Mouse (Mus musculus) erythroblast, embryonic 14.5 days (primary cell): ENCODE measurements around the gene P3h1. TPM values are rescaled to one million over a fixed set of nuclear protein-coding genes. Genes with fewer than 3 reads are reported as not detected.

Experiments used
- H3K27me3 ChIP-seq: 2 replicates; pipeline ENCODE4 v1.6.1; 2012; ENCODE audit warnings: inconsistent platforms; ENCODE audit not compliant: control insufficient read depth
- H3K36me3 ChIP-seq: 2 replicates; pipeline ENCODE4 v1.6.1; 2012; ENCODE audit warnings: mild to moderate bottlenecking, inconsistent platforms; ENCODE audit not compliant: control insufficient read depth
- H3K4me1 ChIP-seq: 2 replicates; pipeline ENCODE4 v1.6.1; 2012; ENCODE audit warnings: inconsistent platforms; ENCODE audit not compliant: control insufficient read depth
- H3K4me3 ChIP-seq: replicated peaks from 2 replicates; pipeline ENCODE3; 2012; ENCODE audit warnings: moderate library complexity, mild to moderate bottlenecking, inconsistent platforms
- H3K9me3 ChIP-seq: 2 replicates; pipeline ENCODE4 v1.6.1; 2012; ENCODE audit warnings: low read length, inconsistent platforms, mixed read lengths; ENCODE audit not compliant: control insufficient read depth
- GATA1 ChIP-seq: IDR thresholded peaks from 2 replicates; pipeline ENCODE4 v1.6.1; 2012; ENCODE audit warnings: low read length, inconsistent platforms, mixed read lengths
- TAL1 ChIP-seq: IDR thresholded peaks from 3 replicates; pipeline ENCODE4 v1.6.1; 2012; ENCODE audit warnings: low read length, inconsistent platforms, mixed read lengths
- polyA plus RNA-seq: library from polyadenylated mRNA; stranded (reverse); fragments of >175 nt; gene quantifications from 2 replicates; pipeline ENCODE4 v1.2.3, GENCODE M21; 2012

Gene P3h1
- polyA plus RNA-seq = 0.17 and 0.40 TPM in 2 replicates

DNA sequence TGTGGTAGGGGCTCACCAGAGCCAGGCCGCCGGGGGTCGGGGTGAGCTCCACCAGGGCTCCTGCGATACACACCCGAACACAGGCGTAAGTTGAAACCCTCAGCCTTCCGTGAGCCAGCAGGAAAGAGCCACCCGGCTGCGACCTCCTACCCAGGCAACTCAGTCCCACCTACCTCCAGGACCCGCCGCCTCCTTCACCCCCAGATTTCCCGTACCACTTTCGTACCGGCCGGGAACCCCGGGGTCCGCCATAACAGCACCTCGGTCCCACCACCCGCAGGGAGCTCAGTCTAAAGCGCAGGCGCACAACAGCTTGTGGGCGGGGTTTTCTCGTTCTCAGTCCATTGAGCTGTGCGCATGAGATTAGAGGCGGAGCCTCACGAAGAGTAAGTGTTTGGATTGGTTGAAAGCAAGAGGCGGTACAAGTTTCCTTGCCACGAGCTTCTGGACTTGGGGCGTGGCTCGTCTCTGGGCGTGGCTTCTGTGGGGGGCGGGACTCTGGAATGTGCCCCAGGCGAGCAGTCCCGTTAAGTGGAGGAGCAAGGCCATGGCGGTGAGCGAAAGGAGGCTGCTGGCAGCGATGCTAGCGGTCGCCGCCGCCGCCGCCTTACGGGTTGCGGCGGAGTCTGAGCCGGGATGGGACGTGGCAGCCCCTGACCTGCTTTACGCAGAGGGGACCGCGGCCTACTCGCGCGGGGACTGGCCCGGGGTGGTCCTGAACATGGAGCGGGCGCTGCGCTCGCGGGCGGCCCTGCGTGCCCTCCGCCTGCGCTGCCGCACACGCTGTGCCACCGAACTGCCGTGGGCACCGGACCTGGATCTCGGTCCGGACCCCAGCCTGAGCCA, at the start of gene P3h1, which contains the start of gene AU022252:
Gene P3h1, plus strand, starts transcription at position 506 of the 846 bp plus-strand sequence.
Gene AU022252, minus strand, starts transcription at position 303 of the 846 bp plus-strand sequence.
- Histone ChIP-seq H3K4me1 (peaks cover 45% of the 10 kb centered on the region), H3K4me3 (peak within 1 kb of the TSS; percentile 88), H3K27me3 (peaks cover 19% of the 10 kb centered on the region), H3K36me3 (peaks cover 17% of the 10 kb centered on the region), H3K9me3 (no peaks in the 10 kb centered on the region)
- TF ChIP-seq GATA1 (no peak), TAL1 (no peak)

DNA sequence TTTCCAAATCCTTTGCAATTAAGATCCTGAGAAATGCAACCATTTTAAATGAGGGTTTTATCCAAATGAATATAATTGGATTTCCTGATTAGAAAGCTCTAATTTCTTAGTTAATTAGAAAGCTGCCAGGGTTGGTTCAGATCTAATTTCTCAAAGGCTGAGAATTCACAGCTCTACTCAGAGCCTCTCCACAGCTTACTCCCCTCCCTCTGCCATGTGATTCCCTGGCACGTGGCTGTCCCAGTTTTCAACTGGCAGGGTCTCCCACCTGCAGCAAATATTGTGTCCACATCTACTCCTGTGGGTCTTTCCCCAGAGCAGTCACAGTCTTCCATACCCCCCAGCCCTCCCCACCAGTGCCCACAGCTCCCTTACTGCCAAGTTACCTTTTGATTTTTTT, 49.2 kb upstream of the P3h1 start:
- H3K4me1 ChIP-seq = peaks cover 80% of the 10 kb centered on the region
- TF ChIP-seq GATA1 (no peak), TAL1 (no peak)
- no peak overlapping the region for H3K4me3 ChIP-seq
- H3K36me3 ChIP-seq = peaks cover 100% of the 10 kb centered on the region
- H3K9me3 ChIP-seq = no peaks in the 10 kb centered on the region
- H3K27me3 ChIP-seq = no peaks in the 10 kb centered on the region; the same call in 1 of the 2 replicates

DNA sequence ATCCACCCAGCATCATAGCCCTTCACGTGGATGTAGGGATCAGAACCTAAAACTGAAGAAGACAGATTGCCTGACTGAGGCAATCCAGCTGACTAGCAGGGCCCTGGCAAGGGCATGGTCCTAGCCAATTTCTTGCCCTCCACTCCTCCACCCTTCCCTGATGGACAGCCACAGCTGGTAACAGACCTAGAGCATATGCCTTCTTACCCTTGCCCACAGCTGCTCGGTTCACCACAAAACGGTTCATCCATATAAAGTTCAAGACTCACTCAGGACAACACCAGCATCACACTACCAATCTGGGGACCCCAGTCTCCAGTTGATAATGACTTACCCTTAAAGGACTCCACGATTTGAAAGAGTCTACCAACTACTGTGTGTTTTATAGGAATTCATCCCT, 46.9 kb upstream of the P3h1 start:
- Histone ChIP-seq H3K4me3 (peak overlapping the region; percentile 70), H3K9me3 (no peaks in the 10 kb centered on the region), H3K4me1 (peaks cover 78% of the 10 kb centered on the region), H3K27me3 (no peaks in the 10 kb centered on the region; the same call in 1 of the 2 replicates), H3K36me3 (peaks cover 86% of the 10 kb centered on the region)
- TF ChIP-seq TAL1 (no peak), GATA1 (no peak)

DNA sequence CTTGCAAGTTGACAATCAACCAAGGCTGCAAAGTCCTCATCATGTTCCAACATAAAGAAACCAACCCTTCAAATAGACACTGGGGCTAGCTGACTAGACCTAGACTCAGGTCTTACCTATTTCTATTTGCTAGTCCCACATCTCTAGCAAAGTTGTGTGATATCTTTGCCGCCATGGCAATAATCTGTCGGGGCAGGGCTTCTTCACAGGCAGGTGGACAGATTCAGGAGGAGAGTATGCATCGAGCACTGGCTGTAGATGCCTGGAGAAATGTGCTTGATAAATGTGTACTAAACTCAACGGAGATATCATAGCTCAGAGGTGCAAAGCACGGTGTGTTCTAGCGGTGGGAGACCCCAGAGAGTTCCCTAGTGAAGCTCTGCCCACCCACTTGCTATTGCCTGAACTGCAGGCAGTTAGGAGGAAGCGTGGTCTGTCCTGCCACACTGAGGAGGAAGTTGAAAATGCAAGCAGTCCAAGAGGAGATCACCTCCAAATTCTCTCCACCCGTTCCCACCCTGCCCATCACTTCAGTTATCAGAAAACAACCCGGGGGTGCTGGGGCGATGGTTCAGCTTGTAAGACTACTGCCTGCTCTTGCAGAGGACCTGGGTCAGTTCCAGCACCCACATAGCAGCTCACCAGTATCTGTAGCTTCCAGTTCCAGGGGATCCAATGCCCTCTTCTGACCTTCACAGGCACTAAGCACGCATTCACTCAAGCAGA, 44.5 kb upstream of the P3h1 start:
- Histone ChIP-seq H3K36me3 (peaks cover 61% of the 10 kb centered on the region), H3K4me1 (peaks cover 79% of the 10 kb centered on the region), H3K9me3 (no peaks in the 10 kb centered on the region), H3K4me3 (peak overlapping the region; percentile 70), H3K27me3 (no peaks in the 10 kb centered on the region; the same call in 1 of the 2 replicates)
- no peak for TF ChIP-seq GATA1
- no peak for TF ChIP-seq TAL1

DNA sequence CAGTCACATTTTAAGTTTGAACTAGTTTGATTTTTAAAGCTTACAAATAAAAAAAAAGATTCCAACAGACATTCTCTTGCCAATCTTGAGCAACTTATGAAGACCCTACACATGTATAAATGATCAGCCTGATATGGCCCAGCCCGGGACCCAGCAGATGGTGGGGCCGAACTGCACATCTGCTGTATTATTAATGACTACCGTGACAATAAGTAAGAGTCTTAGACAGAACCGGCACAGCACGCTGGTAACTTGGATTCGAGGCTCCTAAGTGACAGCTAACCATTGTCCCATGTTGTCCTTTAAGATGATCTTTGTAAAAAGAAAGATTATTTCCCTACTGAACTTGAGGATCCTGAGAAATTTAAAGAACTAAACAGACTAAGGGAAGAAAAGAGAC, 43.3 kb upstream of the P3h1 start:
- TF ChIP-seq GATA1 = no peak
- no peak for TF ChIP-seq TAL1
- no peaks in the 10 kb centered on the region for H3K27me3 ChIP-seq
- H3K36me3 ChIP-seq = peaks cover 49% of the 10 kb centered on the region
- H3K4me3 ChIP-seq = peak overlapping the region; percentile 70
- no peaks in the 10 kb centered on the region for H3K9me3 ChIP-seq
- peaks cover 80% of the 10 kb centered on the region for H3K4me1 ChIP-seq

DNA sequence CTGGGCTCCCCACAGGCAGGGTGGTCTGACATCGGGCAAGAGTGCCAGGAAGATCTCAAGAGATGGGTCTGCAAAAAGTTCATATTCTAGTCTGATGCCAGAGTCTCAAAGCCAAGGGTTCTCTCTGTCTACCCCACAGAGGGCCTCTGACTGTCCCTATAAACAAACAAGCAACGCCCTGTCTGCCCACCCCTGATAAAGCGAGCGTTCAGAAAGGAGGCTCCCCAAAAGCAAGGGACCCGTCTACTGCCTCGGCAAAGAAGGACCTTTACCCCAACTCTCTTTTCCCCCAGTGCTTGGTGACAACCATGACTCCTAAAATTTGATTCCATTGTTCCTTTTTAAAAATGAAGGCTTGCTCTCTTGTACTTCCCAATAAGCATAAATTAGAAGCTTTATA, 42.9 kb upstream of the P3h1 start, which contains the start of gene Ermap:
Gene Ermap, minus strand, starts transcription at position 148 of the 400 bp plus-strand sequence.
- peaks cover 45% of the 10 kb centered on the region for H3K36me3 ChIP-seq
- H3K4me1 ChIP-seq = peaks cover 82% of the 10 kb centered on the region
- peak within 1 kb of the TSS; percentile 70 for H3K4me3 ChIP-seq
- H3K9me3 ChIP-seq = no peaks in the 10 kb centered on the region
- no peaks in the 10 kb centered on the region for H3K27me3 ChIP-seq
- TF ChIP-seq TAL1 (peak; percentile 80), GATA1 (peak; percentile 76)

DNA sequence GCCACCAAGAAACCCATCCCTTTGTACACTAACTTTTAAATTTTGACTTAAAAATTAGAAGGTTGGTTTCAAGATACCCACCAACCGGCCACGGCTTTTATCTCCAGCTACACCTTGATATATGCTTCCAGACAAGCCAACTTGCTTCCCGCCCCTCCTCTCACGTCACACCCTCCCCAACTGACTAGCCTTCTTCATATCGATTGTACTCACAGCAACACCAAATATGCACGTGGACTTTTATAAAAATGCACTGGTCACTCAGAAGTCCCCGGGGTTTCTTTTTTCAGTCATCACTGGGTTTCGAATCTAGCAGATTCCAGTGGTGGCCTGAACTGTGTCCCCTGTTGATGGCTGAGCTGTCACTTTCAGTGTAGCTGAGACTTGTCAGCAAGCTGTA, 42.1 kb upstream of the P3h1 start:
- H3K9me3 ChIP-seq = no peaks in the 10 kb centered on the region
- H3K27me3 ChIP-seq = no peaks in the 10 kb centered on the region
- H3K4me3 ChIP-seq = peak overlapping the region; percentile 70
- H3K36me3 ChIP-seq = peaks cover 37% of the 10 kb centered on the region
- TF ChIP-seq GATA1 (peak; percentile 76), TAL1 (peak; percentile 66)
- peaks cover 78% of the 10 kb centered on the region for H3K4me1 ChIP-seq

DNA sequence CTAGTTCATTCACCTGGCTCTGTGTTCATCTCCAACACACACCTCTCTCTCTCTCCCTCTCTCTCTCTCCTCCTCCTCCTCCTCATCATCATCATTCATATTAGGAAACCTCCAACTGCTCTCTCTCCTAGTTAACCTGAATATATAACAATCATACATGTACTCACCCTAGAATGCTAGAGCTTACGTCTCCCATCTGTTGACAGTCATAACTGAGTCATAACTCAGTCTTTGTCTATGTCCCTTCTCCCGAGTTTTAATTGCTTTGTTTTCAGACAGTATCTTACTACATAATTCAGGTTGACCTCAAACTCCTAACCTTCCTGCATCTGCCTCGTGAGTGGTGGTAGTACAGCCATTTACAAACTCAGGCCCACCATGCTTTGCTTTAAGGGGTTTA, 41.4 kb upstream of the P3h1 start:
- H3K36me3 ChIP-seq = peaks cover 32% of the 10 kb centered on the region
- TF ChIP-seq TAL1 (no peak), GATA1 (no peak)
- peaks cover 78% of the 10 kb centered on the region for H3K4me1 ChIP-seq
- peak overlapping the region; percentile 70 for H3K4me3 ChIP-seq
- H3K27me3 ChIP-seq = no peaks in the 10 kb centered on the region
- no peaks in the 10 kb centered on the region for H3K9me3 ChIP-seq

DNA sequence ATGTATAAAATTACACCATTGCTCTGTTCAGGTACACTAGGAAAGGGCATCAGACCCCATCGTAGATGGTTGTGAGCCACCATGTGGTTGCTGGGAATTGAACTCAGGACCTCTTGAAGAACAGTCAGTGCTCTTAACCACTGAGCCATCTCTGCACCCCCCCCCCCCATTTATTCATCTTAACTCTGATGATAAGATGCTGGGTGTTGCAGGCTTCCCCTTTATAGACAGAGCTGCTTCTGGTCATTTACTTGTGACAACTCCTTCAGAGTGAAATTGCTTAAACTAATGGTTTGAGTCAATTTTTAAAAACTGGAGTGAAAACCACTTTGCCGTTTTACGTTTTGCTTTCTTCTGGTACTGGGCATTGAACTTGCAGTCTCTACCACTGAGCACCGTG, 40.0 kb upstream of the P3h1 start:
- Histone ChIP-seq H3K9me3 (no peaks in the 10 kb centered on the region), H3K4me3 (no peak overlapping the region), H3K4me1 (peaks cover 79% of the 10 kb centered on the region), H3K27me3 (no peaks in the 10 kb centered on the region), H3K36me3 (peaks cover 31% of the 10 kb centered on the region)
- TF ChIP-seq TAL1 (no peak), GATA1 (no peak)
